Mouse (Mus musculus): Measurements from ENCODE around the gene Tspan32. TPM values are rescaled to one million over a fixed set of nuclear protein-coding genes. Genes with fewer than 3 reads are reported as not detected.

Gene Tspan32
- polyA plus RNA-seq, 1 experiment from 2014 or later, result 19.5 TPM

- Histone ChIP-seq H3K36me3 (ENCODE audit: control insufficient read depth, insufficient read depth, low read length) (peaks cover 37% of the 10 kb centered on the region), H3K27ac (ENCODE audit: low read depth, low read length) (peak within 1 kb of the TSS; percentile 92), H3K9me3 (replicated peaks; ENCODE audit: control insufficient read depth, low read length) (no peaks in the 10 kb centered on the region), H3K4me2 (peak within 1 kb of the TSS; percentile 91), H3K4me3 (ENCODE audit: low read depth, low read length) (peak within 1 kb of the TSS; percentile 85), H3K9ac (ENCODE audit: low read depth, low read length) (peak within 1 kb of the TSS; percentile 91), H3K27me3 (ENCODE audit: control insufficient read depth, insufficient read depth, low read length) (peaks cover 3% of the 10 kb centered on the region; the same call in 1 of the 2 replicates), H3K4me1 (ENCODE audit: control insufficient read depth, insufficient read depth, low read length) (peaks cover 15% of the 10 kb centered on the region)
- ATAC-seq (replicated peaks; ENCODE audit: insufficient number of reproducible peaks, low FRiP score, low TSS enrichment), result peak; percentile 90
- WGBS (ENCODE audit: insufficient replicate concordance), result under 1% methylated on average over 51 of the region's 51 CpGs
Measured at GRCm38 (mm10) chr7:143068882-143069591, 64.2 kb downstream of the Tspan32 start, which contains the start of gene Tssc4. Gene Tssc4, plus strand, starts transcription at chr7:143069249.

Other genes starting within 250 kb of the Tspan32 start
- gene Th, start 73.9 kb upstream of the Tspan32 start, polyA plus RNA-seq (2014; fragmentation: Nextera tagmentation; extraction: Ambion mirVana), result 1.5 TPM in 2 replicates
- 0.42 and 0.44 TPM in 2 replicates for gene Ascl2, start 35.8 kb upstream of the Tspan32 start, polyA plus RNA-seq (2014; fragmentation: Nextera tagmentation; extraction: Ambion mirVana)
- 632 and 701 TPM in 2 replicates for gene Cd81, start 47.7 kb downstream of the Tspan32 start, polyA plus RNA-seq (2014; fragmentation: Nextera tagmentation; extraction: Ambion mirVana)
- gene Tssc4, start 64.2 kb downstream of the Tspan32 start, polyA plus RNA-seq (2014; fragmentation: Nextera tagmentation; extraction: Ambion mirVana), result 36.2 and 48.4 TPM in 2 replicates
- gene Trpm5, start 89.6 kb downstream of the Tspan32 start, polyA plus RNA-seq (2014; fragmentation: Nextera tagmentation; extraction: Ambion mirVana), result 1.2 and 2.4 TPM in 2 replicates
- gene Kcnq1, start 101.3 kb downstream of the Tspan32 start, polyA plus RNA-seq (2014; fragmentation: Nextera tagmentation; extraction: Ambion mirVana), result 9.2 and 12.1 TPM in 2 replicates

Data from heart, embryonic 11.5 days (tissue).